Mouse (Mus musculus) CH12.LX (cell line): Measurements from ENCODE around the gene Pdcd1. TPM values are rescaled to one million over a fixed set of nuclear protein-coding genes. Genes with fewer than 3 reads are reported as not detected.

Source experiments
- DNase-seq: peaks from one replicate; pipeline ENCODE4 v3.0.0-alpha.2; 2013; ENCODE audit errors: extremely low read depth
- H3K27ac ChIP-seq: 2 replicates; pipeline ENCODE4 v1.5.1; 2012; ENCODE audit warnings: low read depth, mild to moderate bottlenecking, control low read depth, moderate library complexity; ENCODE audit not compliant: insufficient read depth
- H3K27me3 ChIP-seq: replicated peaks from 2 replicates; pipeline ENCODE3; 2012; ENCODE audit warnings: inconsistent platforms
- H3K36me3 ChIP-seq, 2 experiments: replicated peaks in 1 of 2; 2 replicates each; pipeline versions ENCODE3 to v1.6.1; 2012; ENCODE audit warnings: inconsistent platforms in 1 of 2, low read length in 1 of 2, mild to moderate bottlenecking in 1 of 2, mixed read lengths in 1 of 2, moderate library complexity in 1 of 2; ENCODE audit not compliant: control insufficient read depth in 1 of 2, insufficient read depth in 1 of 2
- H3K4me1 ChIP-seq, 2 experiments: 2 replicates each; pipeline ENCODE4 v1.6.1; 2012; ENCODE audit warnings: inconsistent platforms in 1 of 2, moderate library complexity in 1 of 2; ENCODE audit not compliant: insufficient read depth in 2 of 2, control insufficient read depth in 1 of 2
- H3K4me2 ChIP-seq: 2 replicates; pipeline ENCODE4 v1.6.1; 2012; ENCODE audit warnings: low read depth, mild to moderate bottlenecking, control low read depth; ENCODE audit not compliant: poor library complexity, insufficient read depth, severe bottlenecking
- H3K4me3 ChIP-seq, 3 experiments: fragments of 150-350 bp in 1 of 3; sonication (generic) in 1 of 3; replicated peaks in 1 of 3; 2 replicates each; pipeline versions ENCODE3 to v1.5.1; 2011 to 2012; ENCODE audit warnings: low read depth in 2 of 3, low read length in 2 of 3, mild to moderate bottlenecking in 2 of 3, moderate library complexity in 2 of 3, control low read depth in 1 of 3, improper control_type of control experiment in 1 of 3, inconsistent platforms in 1 of 3, mixed read lengths in 1 of 3; ENCODE audit not compliant: poor library complexity in 1 of 3
- H3K79me2 ChIP-seq: replicated peaks from 2 replicates; pipeline ENCODE4 v1.6.1; 2012; ENCODE audit warnings: mild to moderate bottlenecking, moderate library complexity; ENCODE audit not compliant: control insufficient read depth, poor library complexity, insufficient read depth, severe bottlenecking; ENCODE audit errors: extremely low read depth
- H3K9ac ChIP-seq: 2 replicates; pipeline ENCODE4 v1.6.1; 2012; ENCODE audit warnings: low read depth, mild to moderate bottlenecking, control low read depth, moderate library complexity; ENCODE audit not compliant: insufficient read depth
- H3K9me3 ChIP-seq: replicated peaks from 2 replicates; pipeline ENCODE3; 2012; ENCODE audit warnings: low read length, inconsistent platforms, mixed read lengths
- BHLHE40 ChIP-seq: IDR thresholded peaks from 2 replicates; pipeline ENCODE4 v1.6.1; 2011; ENCODE audit warnings: mild to moderate bottlenecking, low read depth, low read length, improper control_type of control experiment
- CHD1 ChIP-seq: IDR thresholded peaks from 2 replicates; pipeline ENCODE4 v1.6.1; 2012; ENCODE audit warnings: low read depth, low read length, improper control_type of control experiment, inconsistent platforms
- CHD2 ChIP-seq: IDR thresholded peaks from 2 replicates; pipeline ENCODE4 v1.6.1; 2011; ENCODE audit warnings: low read length, improper control_type of control experiment
- CTCF ChIP-seq, 2 experiments: IDR thresholded peaks in 1 of 2; conservative IDR thresholded peaks in 1 of 2; 2 replicates each; pipeline ENCODE4 v1.5.1; 2011 to 2012; ENCODE audit warnings: low read depth in 2 of 2, low read length in 2 of 2, improper control_type of control experiment in 1 of 2, inconsistent platforms in 1 of 2, mild to moderate bottlenecking in 1 of 2, moderate library complexity in 1 of 2
- E2F4 ChIP-seq: IDR thresholded peaks from 2 replicates; pipeline ENCODE4 v1.6.1; 2011; ENCODE audit warnings: low read depth, low read length, improper control_type of control experiment; ENCODE audit not compliant: insufficient replicate concordance
- ELF1 ChIP-seq: IDR thresholded peaks from 2 replicates; pipeline ENCODE4 v1.6.1; 2014; ENCODE audit warnings: low read depth, mild to moderate bottlenecking, inconsistent platforms, low read length, improper control_type of control experiment
- EP300 ChIP-seq: IDR thresholded peaks from 2 replicates; pipeline ENCODE4 v1.6.1; 2011; ENCODE audit warnings: low read length, improper control_type of control experiment
- ETS1 ChIP-seq: conservative IDR thresholded peaks from 2 replicates; pipeline ENCODE4 v1.6.1; 2012; ENCODE audit warnings: low read depth, mild to moderate bottlenecking, inconsistent platforms, low read length, improper control_type of control experiment, moderate library complexity
- GABPA ChIP-seq: IDR thresholded peaks from 2 replicates; pipeline ENCODE4 v1.6.1; 2012; ENCODE audit warnings: low read depth, low read length, improper control_type of control experiment, inconsistent platforms; ENCODE audit not compliant: insufficient replicate concordance
- HCFC1 ChIP-seq: IDR thresholded peaks from 2 replicates; pipeline ENCODE4 v1.6.1; 2012; ENCODE audit warnings: low read depth, mild to moderate bottlenecking, inconsistent platforms, low read length, improper control_type of control experiment
- IRF4 ChIP-seq: IDR thresholded peaks from 2 replicates; pipeline ENCODE4 v1.6.1; 2014; ENCODE audit warnings: low read depth, mild to moderate bottlenecking, inconsistent platforms, low read length, improper control_type of control experiment
- JUN ChIP-seq: IDR thresholded peaks from 2 replicates; pipeline ENCODE4 v1.6.1; 2011; ENCODE audit warnings: low read depth, mild to moderate bottlenecking, low read length, improper control_type of control experiment, moderate library complexity; ENCODE audit not compliant: insufficient read depth
- JUND ChIP-seq: conservative IDR thresholded peaks from 2 replicates; pipeline ENCODE4 v1.6.1; 2011; ENCODE audit warnings: low read depth, low read length, improper control_type of control experiment
- KAT2A ChIP-seq: IDR thresholded peaks from 2 replicates; pipeline ENCODE4 v1.6.1; 2012; ENCODE audit warnings: low read length, improper control_type of control experiment, inconsistent platforms; ENCODE audit not compliant: insufficient replicate concordance
- MAFK ChIP-seq: IDR thresholded peaks from 2 replicates; pipeline ENCODE4 v1.6.1; 2011; ENCODE audit warnings: low read length, improper control_type of control experiment; ENCODE audit not compliant: insufficient replicate concordance
- MAX ChIP-seq: IDR thresholded peaks from 2 replicates; pipeline ENCODE4 v1.6.1; 2011; ENCODE audit warnings: low read length, improper control_type of control experiment
- MEF2A ChIP-seq: IDR thresholded peaks from 2 replicates; pipeline ENCODE4 v1.6.1; 2014; ENCODE audit warnings: low read depth, mild to moderate bottlenecking, inconsistent platforms, low read length, improper control_type of control experiment, borderline replicate concordance
- MXI1 ChIP-seq: IDR thresholded peaks from 2 replicates; pipeline ENCODE4 v1.6.1; 2011; ENCODE audit warnings: mild to moderate bottlenecking, low read depth, low read length, improper control_type of control experiment
- PAX5 ChIP-seq: IDR thresholded peaks from 2 replicates; pipeline ENCODE4 v1.6.1; 2012; ENCODE audit warnings: low read length, inconsistent platforms, mixed read lengths
- POLR2A ChIP-seq: IDR thresholded peaks from 2 replicates; pipeline ENCODE4 v1.6.1; 2011; ENCODE audit warnings: low read depth, mild to moderate bottlenecking, improper control_type of control experiment, low read length
- POLR2AphosphoS2 ChIP-seq: IDR thresholded peaks from 2 replicates; pipeline ENCODE4 v1.6.1; 2011; ENCODE audit warnings: low read depth, low read length, improper control_type of control experiment
- RAD21 ChIP-seq: IDR thresholded peaks from 2 replicates; pipeline ENCODE4 v1.6.1; 2011; ENCODE audit warnings: low read depth, mild to moderate bottlenecking, low read length, improper control_type of control experiment, moderate library complexity
- RCOR1 ChIP-seq: conservative IDR thresholded peaks from 2 replicates; pipeline ENCODE4 v1.6.1; 2012; ENCODE audit warnings: low read depth, mild to moderate bottlenecking, inconsistent platforms, low read length, improper control_type of control experiment
- SIN3A ChIP-seq: IDR thresholded peaks from 2 replicates; pipeline ENCODE4 v1.6.1; 2012; ENCODE audit warnings: low read length, improper control_type of control experiment, inconsistent platforms
- SMC3 ChIP-seq: IDR thresholded peaks from 2 replicates; pipeline ENCODE4 v1.6.1; 2011; ENCODE audit warnings: low read depth, low read length, improper control_type of control experiment
- TCF12 ChIP-seq: IDR thresholded peaks from 2 replicates; pipeline ENCODE4 v1.6.1; 2014; ENCODE audit warnings: low read depth, mild to moderate bottlenecking, inconsistent platforms, low read length, improper control_type of control experiment
- UBTF ChIP-seq: IDR thresholded peaks from 2 replicates; pipeline ENCODE4 v1.6.1; 2012; ENCODE audit warnings: low read depth, mild to moderate bottlenecking, inconsistent platforms, low read length, improper control_type of control experiment, moderate library complexity
- USF1 ChIP-seq: IDR thresholded peaks from 2 replicates; pipeline ENCODE4 v1.6.1; 2014; ENCODE audit warnings: low read depth, mild to moderate bottlenecking, inconsistent platforms, low read length, improper control_type of control experiment
- USF2 ChIP-seq: conservative IDR thresholded peaks from 2 replicates; pipeline ENCODE4 v1.6.1; 2011; ENCODE audit warnings: low read depth, low read length, improper control_type of control experiment
- ZC3H11A ChIP-seq: IDR thresholded peaks from 2 replicates; pipeline ENCODE4 v1.6.1; 2012; ENCODE audit warnings: low read depth, mild to moderate bottlenecking, inconsistent platforms, low read length, improper control_type of control experiment
- ZKSCAN1 ChIP-seq: IDR thresholded peaks from 2 replicates; pipeline ENCODE4 v1.6.1; 2012; ENCODE audit warnings: low read depth, inconsistent platforms, low read length, improper control_type of control experiment, borderline replicate concordance
- ZNF384 ChIP-seq: IDR thresholded peaks from 2 replicates; pipeline ENCODE4 v1.6.1; 2012; ENCODE audit warnings: low read depth, low read length, improper control_type of control experiment, inconsistent platforms
- dilution Hi-C: fragments of 300-500 bp; cut with MboI; formaldehyde crosslinking; loops from 2 replicates; pipeline ENCODE4 v1.14.3; 2020; ENCODE audit warnings: low sequenced_read_pairs; ENCODE audit not compliant: extremely low pct_unique_long_range_greater_than_20kb, extremely low pct_ligation_motif_present
- in situ Hi-C: fragments of 300-500 bp; cut with MboI; formaldehyde crosslinking; loops from 3 replicates; pipeline ENCODE4 v1.14.3; 2019; ENCODE audit warnings: low sequenced_read_pairs, low pct_ligation_motif_present, low pct_unique_long_range_greater_than_20kb, mixed read lengths
- polyA plus RNA-seq: library from polyadenylated mRNA; unstranded; fragments of >175 nt; gene quantifications from 2 replicates; pipeline ENCODE4 v1.2.1, GENCODE M21; 2012; ENCODE audit warnings: low read depth; ENCODE audit not compliant: insufficient read length
- total RNA-seq, 2 experiments: library from RNA; depleted of rRNA; stranded (reverse); fragments of 300-350 nt in 1 of 2; fragments of >200 nt in 1 of 2; gene quantifications; 2 replicates each; pipeline ENCODE4 v1.2.3; 2012 to 2014

The Pdcd1 gene
- total and polyA plus RNA-seq, 3 experiments, result 26.4 to 35.1 (median 30.1) TPM

DNA sequence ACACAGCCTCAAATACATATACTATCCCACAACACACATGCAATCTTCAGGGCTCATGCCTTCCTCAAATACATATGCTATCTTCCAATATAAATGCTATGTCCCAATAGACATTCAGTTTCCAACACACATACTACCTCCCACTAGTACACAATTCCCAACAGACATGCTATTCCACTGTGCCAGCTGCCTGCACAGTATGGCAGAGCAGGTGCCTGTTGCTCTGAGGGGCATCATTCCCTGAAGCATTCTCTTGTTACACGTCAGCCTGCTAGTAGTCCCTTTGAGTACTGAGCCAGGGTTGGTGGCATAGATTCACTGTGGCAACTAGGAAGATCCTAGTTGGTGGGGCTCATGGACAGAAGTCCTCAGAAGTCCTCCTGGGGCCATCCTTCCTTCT lies 2.1 kb upstream of the Pdcd1 start:
- Histone ChIP-seq H3K9me3 (no peaks in the 10 kb centered on the region), H3K79me2 (peaks cover 5% of the 10 kb centered on the region; the same call in 1 of the 2 replicates), H3K27me3 (no peaks in the 10 kb centered on the region), H3K27ac (no peak overlapping the region), H3K36me3 (no peaks in the 10 kb centered on the region), H3K4me2 (no peak overlapping the region), H3K9ac (no peak overlapping the region), H3K4me1 (peaks cover 19 to 60% of the 10 kb centered on the region in 2 experiments), H3K4me3 (no peak overlapping the region)
- DNase-seq, result no peak
- dilution Hi-C loops (no loop called here), in situ Hi-C loops (no loop called here)
- TF ChIP-seq KAT2A (no peak), JUN (no peak), IRF4 (no peak), CHD2 (no peak), POLR2AphosphoS2 (no peak), CTCF (conservative IDR thresholded peaks at IDR 0.05 in 1 of 2, IDR thresholded peaks at IDR 0.05 in 1 of 2; ENCODE audit: low read depth in 2 of 2, low read length in 2 of 2) (no peak), UBTF (no peak), CHD1 (no peak), ELF1 (no peak)

DNA sequence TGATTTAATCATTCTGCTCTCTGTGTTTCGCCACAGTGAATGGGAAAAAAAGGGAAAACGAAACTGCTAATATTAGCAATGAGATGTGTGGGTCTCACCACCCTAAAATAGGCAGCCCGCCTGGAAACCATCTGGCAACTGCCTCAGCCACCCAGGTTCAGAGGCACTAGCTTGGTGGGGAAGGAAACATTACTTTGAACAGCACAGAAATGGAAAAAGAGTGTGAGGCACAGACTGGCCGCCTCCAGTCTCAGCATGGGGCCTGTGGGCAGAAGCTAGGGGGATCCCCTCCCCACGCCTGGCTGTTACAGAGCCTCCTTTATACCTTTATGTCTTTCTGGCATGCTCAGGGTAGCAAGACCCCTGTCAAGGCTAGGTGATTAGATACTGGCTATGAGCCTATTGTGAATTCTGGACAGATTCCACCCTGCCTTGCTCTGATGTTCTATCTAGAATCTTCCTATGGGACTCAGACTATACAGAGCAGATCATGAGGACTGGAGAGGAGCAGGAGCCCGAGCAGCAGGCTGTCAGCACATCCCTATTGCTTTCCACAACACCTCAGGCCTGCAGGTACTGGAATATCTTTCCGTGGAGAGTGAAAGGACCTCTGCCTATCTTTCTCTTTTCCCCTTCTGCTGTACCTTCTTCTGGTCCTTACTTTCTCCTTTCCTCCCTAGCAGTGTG lies 1.3 kb upstream of the Pdcd1 start:
- in situ Hi-C loops (no loop called here), dilution Hi-C loops (no loop called here)
- DNase-seq, result peak; percentile 79
- Histone ChIP-seq H3K4me3 (no peak overlapping the region), H3K9ac (no peak overlapping the region), H3K4me2 (peak overlapping the region; percentile 59), H3K27me3 (no peaks in the 10 kb centered on the region), H3K27ac (peak overlapping the region; percentile 65), H3K36me3 (peaks cover 0 to 4% of the 10 kb centered on the region in 2 experiments), H3K79me2 (peaks cover 8% of the 10 kb centered on the region), H3K9me3 (no peaks in the 10 kb centered on the region), H3K4me1 (peaks cover 19 to 63% of the 10 kb centered on the region in 2 experiments)
- no peak; the same call in 1 of the 2 replicates for TF ChIP-seq RAD21
- TF ChIP-seq ZNF384, result peak; percentile 31
- no peak for TF ChIP-seq ZC3H11A
- TF ChIP-seq USF1, result no peak
- no peak for TF ChIP-seq GABPA
- no peak for TF ChIP-seq PAX5
- TF ChIP-seq MAFK, result no peak
- no peak for TF ChIP-seq MAX
- TF ChIP-seq ETS1, result peak; percentile 93
- no peak for TF ChIP-seq CTCF (conservative IDR thresholded peaks at IDR 0.05 in 1 of 2, IDR thresholded peaks at IDR 0.05 in 1 of 2; ENCODE audit: low read depth in 2 of 2, low read length in 2 of 2)
- TF ChIP-seq JUND, result no peak
- no peak for TF ChIP-seq POLR2A
- TF ChIP-seq HCFC1, result no peak
- TF ChIP-seq CHD2, result no peak
- TF ChIP-seq IRF4, result peak; percentile 93
- no peak for TF ChIP-seq ZKSCAN1
- TF ChIP-seq KAT2A, result no peak
- TF ChIP-seq EP300, result peak; percentile 70
- peak; percentile 30; the same call in 1 of the 2 replicates for TF ChIP-seq JUN
- peak; percentile 67 for TF ChIP-seq BHLHE40
- TF ChIP-seq E2F4, result no peak
- no peak for TF ChIP-seq SIN3A
- TF ChIP-seq RCOR1, result no peak
- peak; percentile 99 for TF ChIP-seq MEF2A
- no peak for TF ChIP-seq SMC3
- TF ChIP-seq ELF1, result no peak
- no peak for TF ChIP-seq USF2
- peak; percentile 92 for TF ChIP-seq TCF12
- TF ChIP-seq MXI1, result 0 out of 2 replicates have a peak, but pooled peaks have one; percentile 26
